Mouse (Mus musculus) 3134 (cell line): ENCODE data around the gene Zp1.

Experiments used
- DNase-seq: peaks from one replicate; pipeline ENCODE4 v3.0.0-alpha.2; 2011; ENCODE audit warnings: low spot score; ENCODE audit not compliant: insufficient read length; ENCODE audit errors: extremely low read depth

Zp1 gene

DNA sequence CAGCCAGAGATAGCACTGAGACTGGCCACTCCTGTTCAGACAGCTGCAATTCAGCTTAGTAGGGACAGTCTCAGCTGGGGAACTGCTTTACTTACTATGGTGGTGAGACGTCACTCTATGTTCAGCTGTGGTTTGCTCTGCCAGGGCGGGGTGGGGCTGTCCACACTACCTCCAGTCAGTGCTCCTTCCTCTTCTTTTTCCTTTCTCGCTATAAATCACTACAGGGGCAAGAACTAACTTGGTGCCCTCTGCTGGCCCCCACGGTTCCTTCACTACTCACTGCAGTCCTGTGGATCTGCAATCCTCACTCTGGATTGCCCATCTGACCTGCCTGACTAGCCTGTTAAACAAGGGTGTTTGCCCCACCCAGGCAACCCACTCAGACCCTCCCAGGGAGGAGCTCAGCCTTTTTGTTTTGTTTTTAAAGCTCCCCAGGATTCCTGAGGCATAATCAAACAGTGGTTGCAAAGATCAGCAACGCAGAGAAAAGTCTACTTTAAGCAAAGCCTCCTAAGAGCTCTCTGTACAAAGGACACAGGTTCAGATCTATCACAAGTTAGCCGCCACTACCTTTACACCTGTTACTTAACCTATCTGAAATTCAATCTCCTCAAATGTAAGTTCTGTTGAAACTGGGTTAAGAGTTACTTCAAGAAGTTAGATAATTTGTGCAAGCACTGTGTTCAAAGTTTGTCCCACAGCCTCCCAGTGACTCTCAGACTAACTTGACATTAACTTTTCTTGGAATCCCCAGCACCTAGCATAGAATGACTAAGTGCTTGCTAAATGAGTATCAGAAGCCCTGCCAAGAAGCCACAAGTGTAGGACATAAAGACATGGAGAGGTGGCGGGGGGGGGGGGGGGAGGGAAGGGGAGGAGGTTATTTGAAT lies 40.1 kb downstream of the Zp1 start:
- DNase-seq, result peak; percentile 47

DNA sequence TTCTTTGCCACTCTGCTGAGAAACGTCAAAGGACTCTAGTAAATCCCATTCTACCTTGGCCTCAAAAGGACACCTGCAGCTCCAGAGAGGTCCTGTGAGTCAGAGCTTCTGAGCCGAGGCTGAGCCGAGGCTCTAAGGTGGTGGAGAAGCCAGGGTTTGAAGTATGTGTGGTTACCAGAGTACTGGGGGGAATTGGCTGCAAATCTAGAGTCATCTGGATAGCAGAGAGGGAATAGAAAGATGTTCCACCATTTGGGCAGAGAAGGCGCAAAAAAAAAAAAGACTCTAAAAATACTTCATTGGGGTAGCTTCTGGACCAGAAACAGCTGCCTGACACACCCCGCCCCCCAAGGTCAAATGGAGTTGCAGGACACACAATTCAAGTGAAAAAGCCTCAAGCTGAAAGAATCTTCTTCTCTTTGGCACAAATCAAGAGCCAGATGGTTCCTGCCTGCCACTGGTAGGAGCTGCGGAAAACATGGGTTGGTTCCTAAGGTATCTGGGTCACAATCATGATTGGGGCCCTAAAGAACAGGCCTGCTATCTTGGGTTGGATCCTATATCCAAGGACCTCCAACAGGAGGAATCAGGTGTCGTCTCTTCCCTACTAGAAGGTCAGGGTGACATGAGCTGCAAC lies 42.1 kb downstream of the Zp1 start:
- DNase-seq, result no peak

DNA sequence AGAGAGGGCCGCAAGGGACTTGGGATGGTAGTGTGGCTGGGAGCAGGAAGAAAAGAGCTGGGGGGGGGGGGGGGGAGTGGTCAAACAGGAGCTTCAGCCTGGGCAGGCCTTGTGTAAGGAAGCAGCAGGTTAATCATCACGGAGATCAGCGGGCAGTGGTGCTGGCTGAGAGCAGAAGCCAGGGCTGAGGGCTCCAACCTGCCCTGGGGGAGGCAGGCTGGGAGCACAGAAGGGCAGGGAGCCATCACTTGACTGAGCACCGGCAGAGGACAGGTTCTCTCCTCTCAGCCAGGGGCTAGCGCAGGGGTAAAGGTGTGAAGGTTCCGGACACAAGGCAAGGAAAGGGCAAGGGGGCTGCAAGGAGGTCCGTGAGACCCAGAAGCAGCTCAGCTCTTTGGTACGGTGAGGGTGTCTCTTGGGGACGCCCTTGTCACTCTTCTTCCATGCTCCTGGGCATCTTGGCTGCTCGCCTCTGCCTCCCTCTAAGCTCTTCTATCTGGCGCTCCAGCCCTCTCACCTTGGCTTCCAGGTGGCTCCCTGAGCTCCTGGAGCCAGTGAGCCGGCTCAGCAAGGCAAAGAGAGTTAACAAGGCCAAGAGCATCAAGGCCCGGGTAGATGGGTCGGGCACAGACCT lies 49.0 kb downstream of the Zp1 start:
- DNase-seq, result no peak

DNA sequence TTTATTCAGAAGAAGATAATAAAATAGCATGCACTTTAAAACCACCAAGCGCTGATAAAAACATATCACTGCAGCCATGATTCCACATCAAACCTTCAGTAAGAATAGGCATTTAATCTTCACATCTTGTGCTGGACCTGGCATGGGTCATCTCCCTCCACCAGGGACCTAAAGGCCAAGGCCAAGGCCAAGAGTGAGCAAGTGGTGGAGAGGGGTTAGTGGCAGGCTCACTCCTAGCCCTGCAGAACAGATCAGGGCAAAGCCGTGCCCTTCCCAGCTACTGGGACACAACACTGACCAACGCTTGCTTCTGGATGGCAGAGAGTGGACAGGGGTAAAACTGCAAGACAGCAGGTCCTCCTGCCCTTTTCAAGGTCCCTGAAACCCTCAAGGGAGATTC lies 49.8 kb downstream of the Zp1 start:
- DNase-seq, result no peak

DNA sequence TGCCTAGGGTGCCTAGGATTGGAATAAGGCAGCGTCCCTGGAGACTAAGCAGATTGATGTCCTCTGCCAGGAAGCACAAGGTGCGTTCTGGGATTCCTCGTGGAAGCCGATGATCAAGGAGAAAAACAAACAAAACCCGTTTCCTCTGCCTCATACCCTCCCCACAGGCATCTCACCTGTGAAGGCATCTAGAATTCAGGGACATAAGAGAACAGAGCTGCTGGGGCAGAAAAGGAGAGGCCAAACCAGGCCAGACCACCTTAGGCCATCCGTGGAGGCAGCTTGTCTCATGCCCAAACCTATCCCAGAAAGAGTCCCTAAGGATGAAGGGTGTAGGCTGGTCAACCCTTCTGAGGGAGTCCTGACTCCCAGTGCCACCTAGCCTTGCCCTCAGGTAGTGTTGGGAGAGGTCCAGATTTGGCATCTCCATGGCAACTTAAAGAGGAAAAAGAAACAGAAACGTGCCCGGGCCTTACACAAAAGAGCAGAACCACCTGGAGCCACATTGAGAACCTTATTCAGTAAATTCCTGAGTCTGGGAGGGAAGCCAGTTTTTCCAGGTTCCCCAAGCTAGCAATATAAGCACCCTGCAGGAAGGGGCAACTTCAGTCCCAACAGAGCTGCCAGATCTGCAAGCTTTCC lies 50.4 kb downstream of the Zp1 start, which contains the start of gene Tmem132a:
Gene Tmem132a (minus strand): TSS at position 55 of the 642 bp plus-strand sequence.
- no peak for DNase-seq

DNA sequence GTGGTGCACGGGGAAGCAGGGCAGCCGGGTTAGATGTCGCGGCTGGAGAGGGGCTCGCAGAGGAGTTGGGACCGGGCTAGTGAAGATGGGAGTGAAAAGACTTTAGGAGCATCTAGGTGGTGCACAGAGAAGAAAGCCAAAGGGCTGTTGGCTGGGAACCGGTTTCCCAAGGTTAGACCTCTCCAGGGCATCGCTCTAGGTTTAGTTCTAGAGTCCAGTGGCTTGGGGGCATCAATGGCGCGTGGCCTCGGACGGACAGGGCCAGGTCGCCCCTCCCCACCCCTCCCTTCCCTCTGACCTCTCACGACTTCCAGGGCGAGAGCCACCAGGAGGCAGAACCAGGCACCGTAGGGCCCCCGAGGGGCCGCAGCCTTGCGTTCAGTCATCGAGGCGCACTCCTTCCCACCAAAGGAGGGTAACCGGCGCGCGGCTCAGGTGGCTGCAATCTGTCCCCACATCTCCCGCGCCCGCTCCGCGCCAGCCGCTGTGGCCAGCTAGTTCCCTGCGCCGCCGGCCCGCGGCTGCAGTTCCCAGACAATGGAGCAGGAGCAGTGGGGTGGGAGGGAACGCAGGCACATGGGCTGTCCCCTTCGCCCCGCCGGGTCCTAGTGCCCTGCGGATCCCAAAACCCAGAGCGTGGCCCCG lies 51.1 kb downstream of the Zp1 start:
- peak; percentile 85 for DNase-seq

DNA sequence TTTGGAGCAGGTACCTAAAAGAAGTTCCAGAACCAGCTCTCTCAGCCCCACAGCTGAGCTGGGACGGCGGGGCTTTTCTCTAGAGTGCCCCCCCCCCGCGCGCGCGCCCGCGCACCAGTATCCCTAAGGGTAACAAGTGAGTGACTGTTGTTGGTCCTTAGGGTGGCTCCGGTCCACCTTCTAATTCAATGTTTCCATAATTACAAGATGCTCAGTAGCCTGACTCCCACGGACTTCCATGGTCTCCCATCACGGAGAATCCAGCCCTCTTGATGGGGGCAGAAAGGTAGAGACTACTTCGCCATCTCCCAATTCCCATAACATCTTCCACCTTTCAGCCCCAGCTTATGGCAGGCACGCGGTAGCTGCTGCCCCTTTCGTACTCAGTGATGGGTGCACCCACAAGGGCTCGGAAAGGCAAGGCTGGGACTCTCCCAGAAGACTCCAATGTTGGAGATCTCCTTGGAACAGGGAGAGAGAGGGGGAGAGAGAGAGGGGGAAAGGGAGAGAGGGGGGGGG lies 51.8 kb downstream of the Zp1 start:
- no peak for DNase-seq

DNA sequence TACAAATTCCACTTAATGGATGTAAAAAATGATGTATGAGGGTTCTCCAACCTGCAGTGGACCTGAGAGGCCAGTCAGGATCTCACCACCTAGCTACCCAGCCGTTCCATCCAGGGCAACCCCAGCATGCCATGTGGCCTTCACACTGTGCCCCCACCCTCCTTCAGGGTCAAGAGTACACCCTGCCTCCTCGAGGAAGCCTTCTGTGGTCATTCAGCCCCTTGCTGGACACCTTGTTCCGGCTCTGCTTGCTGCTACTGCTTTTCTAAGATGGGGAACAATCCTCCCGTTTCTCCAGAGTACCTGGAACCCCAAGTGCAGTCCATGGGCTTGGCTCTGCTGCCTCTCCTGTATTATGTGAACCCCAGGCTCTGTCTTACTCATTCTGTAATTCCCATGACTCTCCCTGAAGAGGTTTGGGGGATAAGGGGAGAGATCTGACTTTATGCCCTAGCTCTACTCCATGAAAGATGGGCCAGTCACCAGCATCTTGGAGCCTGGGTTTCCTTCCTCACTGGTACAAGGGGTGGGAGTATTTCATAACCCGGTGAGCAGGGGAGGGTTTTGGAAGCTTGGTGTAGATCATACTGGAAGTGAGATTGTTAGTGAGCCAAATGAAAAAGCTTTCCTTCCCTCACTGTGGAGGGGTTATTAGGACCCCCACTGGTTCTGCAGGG lies 52.3 kb downstream of the Zp1 start:
- DNase-seq, result no peak

DNA sequence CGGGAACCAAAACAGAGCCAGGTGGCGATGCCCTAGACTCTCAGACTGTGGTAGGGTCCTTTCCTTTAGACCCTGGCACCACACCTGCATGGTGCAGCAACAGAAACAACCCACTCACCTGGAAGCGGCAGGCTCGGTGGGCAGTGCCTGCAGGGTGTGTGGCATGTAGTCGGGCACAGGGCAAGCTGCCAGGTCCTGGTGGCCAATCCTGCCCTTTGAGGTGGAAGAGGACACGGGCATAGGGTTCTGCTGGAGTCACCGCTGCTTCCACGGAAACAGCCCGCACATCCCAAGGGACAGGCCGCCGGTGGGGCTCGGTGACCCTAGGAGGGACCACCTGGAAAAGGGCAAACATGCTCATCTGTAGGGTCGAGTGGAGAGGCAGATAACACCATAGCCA lies 54.1 kb downstream of the Zp1 start:
- DNase-seq, result no peak
